Mouse (Mus musculus) erythroblast, embryonic 14.5 days (primary cell): Measurements from ENCODE around the gene Lpgat1.

ENCODE experiments used
- GATA1 ChIP-seq: IDR thresholded peaks from 2 replicates; pipeline ENCODE4 v1.6.1; 2012; ENCODE audit warnings: low read length, inconsistent platforms, mixed read lengths
- TAL1 ChIP-seq: IDR thresholded peaks from 3 replicates; pipeline ENCODE4 v1.6.1; 2012; ENCODE audit warnings: low read length, inconsistent platforms, mixed read lengths

- TF ChIP-seq TAL1 (no peak), GATA1 (no peak)
These were observed 91.1 kb downstream of the Lpgat1 start for GRCm38 (mm10) chr1:191808688-191809223.
